Mouse (Mus musculus): Measurements from ENCODE around the gene St8sia6. TPM values are rescaled to one million over a fixed set of nuclear protein-coding genes. Genes with fewer than 3 reads are reported as not detected.
"Not testable (repeated sequence)": the region's sequence is repeated elsewhere in the genome, so short reads cannot be mapped to it uniquely, and the experiment has no call there.

Gene St8sia6
- polyA plus RNA-seq, 1 experiment from 2014 or later: 0.77 TPM

DNA sequence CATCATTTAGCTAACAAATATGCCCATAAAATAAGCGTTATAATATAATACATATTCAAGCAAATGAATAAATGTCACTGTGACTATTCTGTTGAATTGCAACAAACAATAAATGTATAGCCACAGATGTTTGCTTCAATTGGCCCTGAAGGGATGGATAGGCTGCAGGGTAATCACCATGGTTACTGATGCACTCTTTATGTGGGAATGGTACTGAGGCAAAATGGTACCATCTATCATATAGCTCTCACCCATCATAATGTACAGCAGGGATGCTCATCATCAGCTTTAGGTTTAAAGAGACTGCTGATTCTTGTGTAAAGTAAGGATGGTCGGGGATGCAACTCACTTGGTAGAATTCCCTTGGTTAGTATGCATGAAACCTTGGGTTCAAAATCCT is 99.4 kb downstream of the St8sia6 start:
- Histone ChIP-seq H3K27me3 (no peaks in the 10 kb centered on the region), H3K4me2 (no peak overlapping the region), H3K36me3 (replicated peaks) (no peaks in the 10 kb centered on the region), H3K4me3 (replicated peaks) (no peak overlapping the region), H3K9ac (no peak overlapping the region), H3K4me1 (no peaks in the 10 kb centered on the region), H3K27ac (no peak overlapping the region), H3K9me3 (no peaks in the 10 kb centered on the region)
- 70% methylated on average over 2 of the region's 2 CpGs for WGBS
- ATAC-seq (ENCODE audit: low FRiP score): no peak

DNA sequence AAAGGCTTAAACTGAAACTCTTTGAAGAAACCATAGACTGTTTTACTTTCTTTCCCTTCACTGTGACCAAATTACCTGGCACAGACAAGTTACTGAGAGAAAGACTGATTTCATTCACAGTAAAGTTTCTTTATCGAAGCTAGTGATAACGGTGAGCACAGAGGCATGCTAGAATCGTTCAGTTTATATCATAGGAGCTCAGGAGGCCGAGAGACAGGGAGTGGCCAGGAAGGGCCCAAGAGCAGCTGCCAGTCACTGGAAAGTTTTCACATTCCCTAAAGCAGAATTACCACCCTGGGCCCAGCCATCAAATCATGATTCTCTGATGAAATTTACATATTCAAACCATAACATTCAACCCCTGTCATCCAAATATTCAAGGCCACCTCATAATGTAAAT is 109.5 kb downstream of the St8sia6 start:
- WGBS: 85% methylated on average over 4 of the region's 4 CpGs
- H3K27ac ChIP-seq: no peak overlapping the region
- H3K4me3 ChIP-seq (replicated peaks): no peak overlapping the region
- no peak overlapping the region for H3K4me2 ChIP-seq
- no peak for ATAC-seq (ENCODE audit: low FRiP score)
- H3K9me3 ChIP-seq: no peaks in the 10 kb centered on the region
- no peaks in the 10 kb centered on the region for H3K36me3 ChIP-seq (replicated peaks)
- no peak overlapping the region for H3K9ac ChIP-seq
- no peaks in the 10 kb centered on the region for H3K27me3 ChIP-seq
- H3K4me1 ChIP-seq: no peaks in the 10 kb centered on the region

DNA sequence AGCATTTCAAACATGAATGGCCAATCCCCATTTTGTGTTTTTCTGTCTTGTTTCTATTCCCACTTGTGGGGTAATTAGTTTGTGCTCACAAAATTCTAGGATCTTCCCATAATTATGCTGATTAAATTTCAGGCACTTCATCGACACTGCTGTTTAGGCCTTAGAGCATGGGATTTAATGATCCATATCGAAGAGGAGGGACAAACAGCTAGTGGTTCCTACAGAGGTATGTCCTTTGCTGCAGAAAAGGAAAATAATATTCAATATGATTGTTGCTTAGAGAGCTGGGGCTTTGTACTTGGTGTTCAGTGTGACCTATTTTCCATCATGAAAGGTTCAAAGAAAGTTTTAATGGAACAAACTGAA is 110.7 kb downstream of the St8sia6 start:
- H3K9ac ChIP-seq: no peak overlapping the region
- 87% methylated on average over 2 of the region's 2 CpGs for WGBS
- ATAC-seq (ENCODE audit: low FRiP score): no peak
- H3K4me1 ChIP-seq: no peaks in the 10 kb centered on the region
- no peak overlapping the region for H3K27ac ChIP-seq
- H3K4me2 ChIP-seq: no peak overlapping the region
- H3K9me3 ChIP-seq: no peaks in the 10 kb centered on the region
- H3K27me3 ChIP-seq: no peaks in the 10 kb centered on the region
- H3K4me3 ChIP-seq (replicated peaks): no peak overlapping the region
- H3K36me3 ChIP-seq (replicated peaks): no peaks in the 10 kb centered on the region

DNA sequence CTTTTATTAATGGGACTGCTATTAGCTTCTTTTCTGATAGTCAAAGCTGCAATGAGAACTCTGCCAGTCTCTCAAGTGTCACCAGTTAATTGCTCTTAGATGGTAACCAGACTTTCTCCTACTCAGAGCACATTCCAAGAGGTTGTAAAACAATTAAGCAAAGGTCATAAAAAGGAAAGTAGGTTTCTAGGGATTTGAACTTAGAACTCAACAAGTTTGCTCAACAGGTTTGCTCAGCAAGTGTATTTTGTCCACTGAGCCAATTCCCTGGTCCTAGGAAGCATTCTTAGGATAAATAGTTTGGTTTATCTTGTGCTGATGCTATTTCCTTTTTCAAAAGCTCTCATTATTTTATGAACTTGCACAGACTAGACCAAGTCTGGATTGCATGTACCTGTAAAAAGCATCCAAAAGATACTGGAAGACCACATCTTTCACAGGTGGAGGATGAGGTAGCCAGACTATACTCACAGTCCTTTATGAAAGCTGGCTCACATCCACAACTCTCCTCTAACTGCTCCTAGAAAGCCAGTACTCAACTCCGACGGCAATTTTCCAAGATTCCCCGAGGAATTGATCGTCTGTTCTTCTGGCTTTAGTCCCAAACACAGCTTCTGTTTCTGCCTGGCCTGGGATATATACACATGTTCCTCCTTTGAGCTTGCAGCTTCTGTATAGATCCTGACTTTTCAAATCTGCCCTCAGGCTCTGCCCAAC is 111.2 kb downstream of the St8sia6 start:
- Histone ChIP-seq H3K4me2 (no peak overlapping the region), H3K9me3 (no peaks in the 10 kb centered on the region), H3K9ac (no peak overlapping the region), H3K4me3 (replicated peaks) (no peak overlapping the region), H3K27me3 (no peaks in the 10 kb centered on the region), H3K4me1 (no peaks in the 10 kb centered on the region), H3K36me3 (replicated peaks) (no peaks in the 10 kb centered on the region), H3K27ac (no peak overlapping the region)
- ATAC-seq (ENCODE audit: low FRiP score): no peak
- 85% methylated on average over 4 of the region's 4 CpGs for WGBS

DNA sequence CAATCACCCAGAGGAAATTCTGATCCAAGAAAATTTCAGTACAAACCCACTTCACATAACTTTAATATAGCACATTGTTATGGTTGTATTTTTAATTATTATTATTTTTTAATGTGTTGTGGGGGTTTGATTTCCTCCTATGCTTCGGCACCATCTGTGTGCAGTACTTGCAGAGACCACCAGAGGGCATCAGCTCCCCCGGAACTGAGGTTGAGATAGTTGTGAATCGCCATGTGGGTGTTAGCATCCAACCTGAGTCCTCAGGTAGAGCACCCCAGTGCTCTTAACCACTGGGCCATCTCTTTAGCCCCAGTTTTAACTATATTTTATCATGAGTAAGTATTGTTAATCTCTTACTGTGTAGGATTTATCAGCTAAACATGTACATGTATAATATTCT is 120.9 kb downstream of the St8sia6 start:
- Histone ChIP-seq H3K27ac (no peak overlapping the region), H3K36me3 (replicated peaks) (no peaks in the 10 kb centered on the region), H3K4me2 (no peak overlapping the region), H3K9me3 (no peaks in the 10 kb centered on the region), H3K27me3 (no peaks in the 10 kb centered on the region), H3K4me1 (no peaks in the 10 kb centered on the region), H3K4me3 (replicated peaks) (no peak overlapping the region), H3K9ac (no peak overlapping the region)
- no peak for ATAC-seq (ENCODE audit: low FRiP score)
- WGBS: 67% methylated on average over 3 of the region's 3 CpGs

DNA sequence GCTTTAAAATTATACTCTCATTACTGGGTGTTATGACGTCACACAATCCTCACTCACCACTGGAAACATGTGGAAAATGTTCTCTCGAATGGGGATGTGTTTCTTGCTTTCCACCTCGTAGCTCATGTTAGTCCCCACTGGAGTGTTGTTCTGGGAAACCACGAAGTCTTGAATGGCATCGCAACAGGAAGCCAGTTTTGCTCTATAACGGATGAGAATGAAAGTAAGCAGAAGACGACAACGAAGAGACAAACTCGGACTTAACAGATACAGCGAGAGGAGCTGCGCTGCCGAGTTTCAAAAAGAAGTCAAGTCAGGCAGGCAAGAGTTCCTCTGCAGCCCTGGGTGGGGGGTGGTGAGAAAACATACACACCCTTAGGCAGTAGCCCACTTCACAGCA is 121.4 kb downstream of the St8sia6 start:
- Histone ChIP-seq H3K27me3 (no peaks in the 10 kb centered on the region), H3K4me3 (replicated peaks) (no peak overlapping the region), H3K4me1 (no peaks in the 10 kb centered on the region), H3K27ac (no peak overlapping the region), H3K4me2 (no peak overlapping the region), H3K9me3 (no peaks in the 10 kb centered on the region), H3K36me3 (replicated peaks) (no peaks in the 10 kb centered on the region), H3K9ac (no peak overlapping the region)
- 90% methylated on average over 12 of the region's 12 CpGs for WGBS
- ATAC-seq (ENCODE audit: low FRiP score): no peak

DNA sequence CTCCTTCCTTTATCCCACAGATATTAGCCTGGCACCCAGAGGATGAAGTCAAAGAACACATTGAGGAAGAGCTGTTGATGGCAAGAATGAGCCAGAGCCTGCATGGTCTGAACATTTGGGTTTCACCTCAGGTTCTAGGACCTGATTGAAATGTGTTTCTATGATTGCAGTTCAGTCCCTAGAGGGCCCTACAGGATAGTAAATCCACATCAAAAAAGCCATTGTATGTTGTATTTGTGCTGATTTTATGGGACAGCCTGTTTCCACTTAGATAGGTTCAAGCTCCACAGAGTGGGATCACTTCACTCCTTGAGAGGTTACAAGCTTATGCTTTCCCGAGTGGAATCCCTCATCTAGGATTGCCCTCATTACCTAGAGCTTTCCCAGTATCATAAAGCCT is 159.0 kb downstream of the St8sia6 start:
- Histone ChIP-seq H3K27ac (no peak overlapping the region), H3K4me3 (replicated peaks) (no peak overlapping the region), H3K4me1 (no peaks in the 10 kb centered on the region), H3K9me3 (no peaks in the 10 kb centered on the region), H3K9ac (no peak overlapping the region), H3K36me3 (replicated peaks) (no peaks in the 10 kb centered on the region), H3K4me2 (no peak overlapping the region), H3K27me3 (no peaks in the 10 kb centered on the region)
- WGBS: 61% methylated on average over 1 of the region's 1 CpGs
- ATAC-seq (ENCODE audit: low FRiP score): no peak

DNA sequence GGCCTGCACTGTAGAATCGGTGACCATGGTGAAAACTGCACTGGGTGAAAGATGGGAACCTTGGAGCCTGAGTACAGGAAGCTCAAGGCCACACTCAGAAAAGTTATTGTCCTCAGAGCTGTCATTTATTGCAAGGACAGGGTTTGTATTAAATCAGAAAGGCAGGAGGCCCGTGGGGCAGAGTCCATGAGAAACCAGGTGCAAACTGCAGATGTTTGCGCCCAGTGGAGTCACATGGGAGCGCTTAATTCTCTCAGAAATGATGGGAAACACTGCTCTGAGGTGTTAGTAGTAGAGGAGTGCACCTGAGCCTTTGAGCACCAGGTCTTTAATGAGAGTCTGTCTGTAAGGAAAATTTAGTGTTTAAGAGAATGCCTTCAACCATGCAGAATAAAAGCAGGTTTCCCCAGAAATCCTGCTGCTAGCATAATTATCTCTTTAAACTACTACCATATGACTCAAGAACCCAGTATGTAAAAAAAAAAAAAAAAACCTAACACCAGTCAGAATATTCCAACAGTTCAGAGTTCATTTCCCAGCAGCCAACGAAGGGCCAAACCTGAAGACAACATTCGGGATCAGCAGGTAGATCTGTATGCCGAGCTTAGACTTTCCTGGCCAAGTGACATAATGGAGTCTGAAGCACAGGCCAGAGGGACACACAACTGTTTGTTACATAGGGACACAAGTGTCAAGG is 163.6 kb downstream of the St8sia6 start:
- no peaks in the 10 kb centered on the region for H3K27me3 ChIP-seq
- H3K9ac ChIP-seq: no peak overlapping the region
- 79% methylated on average over 7 of the region's 7 CpGs for WGBS
- H3K9me3 ChIP-seq: no peaks in the 10 kb centered on the region
- no peak for ATAC-seq (ENCODE audit: low FRiP score)
- no peaks in the 10 kb centered on the region for H3K4me1 ChIP-seq
- H3K27ac ChIP-seq: no peak overlapping the region
- no peaks in the 10 kb centered on the region for H3K36me3 ChIP-seq (replicated peaks)
- no peak overlapping the region for H3K4me3 ChIP-seq (replicated peaks)
- no peak overlapping the region for H3K4me2 ChIP-seq

DNA sequence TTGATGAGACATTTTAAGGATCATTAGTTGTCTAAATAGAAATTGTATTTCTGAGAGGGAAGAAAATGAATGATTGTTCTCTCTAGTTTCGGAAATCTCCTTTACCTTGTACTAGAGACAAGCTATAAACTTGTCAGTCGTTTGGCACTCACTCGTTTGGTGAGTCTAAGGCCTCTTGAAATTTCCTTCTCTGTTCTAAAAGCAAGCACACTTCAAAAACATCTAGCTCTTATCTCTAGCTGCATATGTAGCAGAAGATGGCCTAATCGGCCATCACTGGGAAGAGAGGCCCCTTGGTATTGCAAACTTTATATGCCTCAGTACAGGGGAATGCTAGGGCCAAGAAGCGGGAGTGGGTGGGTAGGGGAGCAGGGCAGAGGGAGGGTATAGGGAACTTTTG is 190.2 kb downstream of the St8sia6 start:
- not testable (repeated sequence) for H3K4me3 ChIP-seq (replicated peaks); H3K4me1 ChIP-seq; H3K9me3 ChIP-seq; H3K4me2 ChIP-seq; H3K36me3 ChIP-seq (replicated peaks); H3K27me3 ChIP-seq; H3K9ac ChIP-seq; ATAC-seq (ENCODE audit: low FRiP score); H3K27ac ChIP-seq
- 86% methylated on average over 5 of the region's 5 CpGs for WGBS

DNA sequence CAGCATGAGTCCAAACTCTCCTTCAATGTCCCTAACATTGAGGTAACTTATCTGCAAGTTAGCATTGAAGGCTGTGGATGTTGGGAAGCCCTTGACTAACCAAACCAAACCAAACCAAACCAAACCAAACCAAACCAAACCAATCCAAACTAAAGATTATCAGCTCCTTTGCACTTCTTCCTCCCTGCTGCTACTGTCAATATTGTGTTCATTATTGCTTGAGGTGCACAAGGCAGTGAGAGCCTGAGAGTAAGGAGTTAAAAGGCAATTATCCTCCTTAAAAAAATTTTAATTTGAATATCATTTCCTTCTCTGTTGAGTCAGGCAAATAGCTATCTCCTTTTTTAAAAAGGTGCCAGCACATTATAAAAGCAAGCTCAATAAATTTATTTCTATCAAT is 190.8 kb downstream of the St8sia6 start:
- Histone ChIP-seq H3K4me1 (no peaks in the 10 kb centered on the region), H3K4me3 (replicated peaks) (no peak overlapping the region), H3K9me3 (no peaks in the 10 kb centered on the region), H3K9ac (no peak overlapping the region), H3K27ac (no peak overlapping the region), H3K4me2 (no peak overlapping the region), H3K27me3 (no peaks in the 10 kb centered on the region), H3K36me3 (replicated peaks) (no peaks in the 10 kb centered on the region)
- no peak for ATAC-seq (ENCODE audit: low FRiP score)

Other genes starting within 250 kb of the St8sia6 start
- gene Trdmt1, start 249.4 kb downstream of the St8sia6 start, polyA plus RNA-seq (2016; fragmentation: Nextera tagmentation; extraction: Ambion mirVana): 6.6 and 7.8 TPM in 2 replicates
- gene Vim, start 220.1 kb downstream of the St8sia6 start, polyA plus RNA-seq (2016; fragmentation: Nextera tagmentation; extraction: Ambion mirVana): 1,088 and 1,103 TPM in 2 replicates

Data from forebrain, embryonic 12.5 days (tissue).